Mouse (Mus musculus): Measurements from ENCODE around the gene Trp53. TPM values are rescaled to one million over a fixed set of nuclear protein-coding genes. Genes with fewer than 3 reads are reported as not detected.
"Not testable (repeated sequence)": the region's sequence is repeated elsewhere in the genome, so short reads cannot be mapped to it uniquely, and the experiment has no call there.

The Trp53 gene
- 175 and 180 TPM in 2 replicates for polyA plus RNA-seq (2016; fragmentation: Nextera tagmentation; extraction: Ambion mirVana)

- peak within 1 kb of the TSS; percentile 87 for H3K9ac ChIP-seq (replicated peaks)
- peak within 1 kb of the TSS; percentile 89 for H3K4me2 ChIP-seq
- peak; percentile 52 for ATAC-seq (ENCODE audit: insufficient number of reproducible peaks, insufficient read depth, low FRiP score, low TSS enrichment, low read depth)
- WGBS = under 1% methylated on average over 13 of the region's 13 CpGs
- H3K4me1 ChIP-seq (replicated peaks) = peaks cover 30% of the 10 kb centered on the region
- no peaks in the 10 kb centered on the region for H3K27me3 ChIP-seq
- peaks cover 35% of the 10 kb centered on the region for H3K36me3 ChIP-seq
- H3K4me3 ChIP-seq (replicated peaks) = peak within 1 kb of the TSS; percentile 84
- peak within 1 kb of the TSS; percentile 97 for H3K27ac ChIP-seq
- no peaks in the 10 kb centered on the region for H3K9me3 ChIP-seq
Measured at GRCm38 (mm10) chr11:69580091-69580514, at the start of gene Trp53, which contains the start of gene Wrap53. Gene Trp53, plus strand, starts transcription at chr11:69580359. Gene Wrap53, minus strand, starts transcription at chr11:69580255.

- H3K4me2 ChIP-seq; H3K27ac ChIP-seq; H3K9ac ChIP-seq (replicated peaks); H3K36me3 ChIP-seq; H3K27me3 ChIP-seq; H3K9me3 ChIP-seq; H3K4me3 ChIP-seq (replicated peaks); ATAC-seq (ENCODE audit: insufficient number of reproducible peaks, insufficient read depth, low FRiP score, low TSS enrichment, low read depth): not testable (repeated sequence)
- peaks cover 14% of the 10 kb centered on the region for H3K4me1 ChIP-seq (replicated peaks)
- 90% methylated on average over 6 of the region's 6 CpGs for WGBS
Measured at GRCm38 (mm10) chr11:69530755-69531154, 49.4 kb upstream of the Trp53 start.

GRCm38 (mm10) chr11:69532480-69533150, 47.5 kb upstream of the Trp53 start:
- Histone ChIP-seq H3K27me3 (no peaks in the 10 kb centered on the region), H3K4me3 (replicated peaks) (no peak overlapping the region), H3K4me1 (replicated peaks) (peaks cover 15% of the 10 kb centered on the region), H3K36me3 (no peaks in the 10 kb centered on the region), H3K27ac (no peak overlapping the region), H3K9ac (replicated peaks) (no peak overlapping the region), H3K4me2 (no peak overlapping the region), H3K9me3 (no peaks in the 10 kb centered on the region)
- 76% methylated on average over 7 of the region's 7 CpGs for WGBS
- no peak for ATAC-seq (ENCODE audit: insufficient number of reproducible peaks, insufficient read depth, low FRiP score, low TSS enrichment, low read depth)

GRCm38 (mm10) chr11:69534990-69535389, 45.2 kb upstream of the Trp53 start:
- H3K27me3 ChIP-seq = no peaks in the 10 kb centered on the region
- 68% methylated on average over 1 of the region's 1 CpGs for WGBS
- no peaks in the 10 kb centered on the region for H3K36me3 ChIP-seq
- H3K27ac ChIP-seq = no peak overlapping the region
- H3K4me1 ChIP-seq (replicated peaks) = peaks cover 24% of the 10 kb centered on the region
- no peak for ATAC-seq (ENCODE audit: insufficient number of reproducible peaks, insufficient read depth, low FRiP score, low TSS enrichment, low read depth)
- H3K9ac ChIP-seq (replicated peaks) = no peak overlapping the region
- no peak overlapping the region for H3K4me3 ChIP-seq (replicated peaks)
- H3K9me3 ChIP-seq = no peaks in the 10 kb centered on the region
- no peak overlapping the region for H3K4me2 ChIP-seq

- Histone ChIP-seq H3K27ac (no peak overlapping the region), H3K9me3 (no peaks in the 10 kb centered on the region), H3K4me2 (no peak overlapping the region), H3K27me3 (no peaks in the 10 kb centered on the region; the same call in 1 of the 2 replicates), H3K9ac (replicated peaks) (no peak overlapping the region), H3K4me1 (replicated peaks) (peaks cover 38% of the 10 kb centered on the region), H3K4me3 (replicated peaks) (no peak overlapping the region), H3K36me3 (no peaks in the 10 kb centered on the region)
- WGBS = 92% methylated on average over 2 of the region's 2 CpGs
- no peak for ATAC-seq (ENCODE audit: insufficient number of reproducible peaks, insufficient read depth, low FRiP score, low TSS enrichment, low read depth)
Measured at GRCm38 (mm10) chr11:69540700-69541099, 39.5 kb upstream of the Trp53 start.

GRCm38 (mm10) chr11:69541741-69542140, 38.4 kb upstream of the Trp53 start:
- not testable (repeated sequence) for H3K4me2 ChIP-seq; H3K9ac ChIP-seq (replicated peaks); H3K36me3 ChIP-seq; H3K27ac ChIP-seq; H3K9me3 ChIP-seq; ATAC-seq (ENCODE audit: insufficient number of reproducible peaks, insufficient read depth, low FRiP score, low TSS enrichment, low read depth); H3K4me3 ChIP-seq (replicated peaks); H3K27me3 ChIP-seq
- peaks cover 42% of the 10 kb centered on the region for H3K4me1 ChIP-seq (replicated peaks)
- 79% methylated on average over 3 of the region's 3 CpGs for WGBS

GRCm38 (mm10) chr11:69543598-69543997, 36.6 kb upstream of the Trp53 start:
- ATAC-seq (ENCODE audit: insufficient number of reproducible peaks, insufficient read depth, low FRiP score, low TSS enrichment, low read depth) = no peak
- Histone ChIP-seq H3K9ac (replicated peaks) (no peak overlapping the region), H3K9me3 (no peaks in the 10 kb centered on the region), H3K4me3 (replicated peaks) (no peak overlapping the region), H3K27ac (0 out of 2 replicates have a peak overlapping the region, but pooled peaks have one; percentile 12), H3K27me3 (peaks cover 5% of the 10 kb centered on the region), H3K4me1 (replicated peaks) (peaks cover 39% of the 10 kb centered on the region), H3K4me2 (no peak overlapping the region), H3K36me3 (no peaks in the 10 kb centered on the region)
- WGBS = 47% methylated on average over 3 of the region's 3 CpGs

- WGBS = 13% methylated on average over 7 of the region's 7 CpGs
- Histone ChIP-seq H3K9me3 (no peaks in the 10 kb centered on the region), H3K36me3 (no peaks in the 10 kb centered on the region), H3K9ac (replicated peaks) (peak overlapping the region; percentile 63; the same call in 1 of the 2 replicates), H3K4me1 (replicated peaks) (peaks cover 37% of the 10 kb centered on the region), H3K4me2 (peak overlapping the region; percentile 83), H3K4me3 (replicated peaks) (peak overlapping the region; percentile 49), H3K27ac (peak overlapping the region; percentile 95), H3K27me3 (peaks cover 11% of the 10 kb centered on the region)
- no peak for ATAC-seq (ENCODE audit: insufficient number of reproducible peaks, insufficient read depth, low FRiP score, low TSS enrichment, low read depth)
Measured at GRCm38 (mm10) chr11:69545957-69546356, 34.2 kb upstream of the Trp53 start.

GRCm38 (mm10) chr11:69546423-69547053, 33.6 kb upstream of the Trp53 start:
- H3K27ac ChIP-seq = peak overlapping the region; percentile 95
- H3K27me3 ChIP-seq = peaks cover 11% of the 10 kb centered on the region
- H3K4me3 ChIP-seq (replicated peaks) = peak overlapping the region; percentile 49
- H3K9ac ChIP-seq (replicated peaks) = peak overlapping the region; percentile 63
- H3K4me2 ChIP-seq = peak overlapping the region; percentile 83
- H3K36me3 ChIP-seq = no peaks in the 10 kb centered on the region
- peak; percentile 63 for ATAC-seq (ENCODE audit: insufficient number of reproducible peaks, insufficient read depth, low FRiP score, low TSS enrichment, low read depth)
- H3K4me1 ChIP-seq (replicated peaks) = peaks cover 37% of the 10 kb centered on the region
- no peaks in the 10 kb centered on the region for H3K9me3 ChIP-seq
- under 1% methylated on average over 44 of the region's 44 CpGs for WGBS

- H3K4me3 ChIP-seq (replicated peaks) = peak overlapping the region; percentile 49
- H3K4me1 ChIP-seq (replicated peaks) = peaks cover 37% of the 10 kb centered on the region
- WGBS = 4% methylated on average over 15 of the region's 15 CpGs
- no peaks in the 10 kb centered on the region for H3K9me3 ChIP-seq
- H3K27me3 ChIP-seq = peaks cover 11% of the 10 kb centered on the region
- peak overlapping the region; percentile 95 for H3K27ac ChIP-seq
- H3K4me2 ChIP-seq = peak overlapping the region; percentile 83
- peak overlapping the region; percentile 63 for H3K9ac ChIP-seq (replicated peaks)
- ATAC-seq (ENCODE audit: insufficient number of reproducible peaks, insufficient read depth, low FRiP score, low TSS enrichment, low read depth) = peak; percentile 13; the same call in 1 of the 2 replicates
- no peaks in the 10 kb centered on the region for H3K36me3 ChIP-seq
Measured at GRCm38 (mm10) chr11:69547071-69547470, 33.1 kb upstream of the Trp53 start.

GRCm38 (mm10) chr11:69549060-69549656, 31.0 kb upstream of the Trp53 start, which contains the start of gene Dnah2:
Gene Dnah2, minus strand, starts transcription at chr11:69549110.
- no peak within 1 kb of the TSS for H3K27ac ChIP-seq
- H3K9ac ChIP-seq (replicated peaks) = no peak within 1 kb of the TSS
- H3K4me1 ChIP-seq (replicated peaks) = peaks cover 37% of the 10 kb centered on the region
- H3K36me3 ChIP-seq = 0 out of 2 replicates have a peak, but pooled peaks cover under 1% of the 10 kb centered on the region
- no peak for ATAC-seq (ENCODE audit: insufficient number of reproducible peaks, insufficient read depth, low FRiP score, low TSS enrichment, low read depth)
- H3K27me3 ChIP-seq = peaks cover 11% of the 10 kb centered on the region
- no peak within 1 kb of the TSS for H3K4me3 ChIP-seq (replicated peaks)
- no peaks in the 10 kb centered on the region for H3K9me3 ChIP-seq
- no peak within 1 kb of the TSS for H3K4me2 ChIP-seq
- 35% methylated on average over 12 of the region's 12 CpGs for WGBS
